Mouse (Mus musculus): ENCODE measurements around the gene Pkig.
"Not testable (repeated sequence)": the region's sequence is repeated elsewhere in the genome, so short reads cannot be mapped to it uniquely, and the experiment has no call there.

Pkig gene

DNA sequence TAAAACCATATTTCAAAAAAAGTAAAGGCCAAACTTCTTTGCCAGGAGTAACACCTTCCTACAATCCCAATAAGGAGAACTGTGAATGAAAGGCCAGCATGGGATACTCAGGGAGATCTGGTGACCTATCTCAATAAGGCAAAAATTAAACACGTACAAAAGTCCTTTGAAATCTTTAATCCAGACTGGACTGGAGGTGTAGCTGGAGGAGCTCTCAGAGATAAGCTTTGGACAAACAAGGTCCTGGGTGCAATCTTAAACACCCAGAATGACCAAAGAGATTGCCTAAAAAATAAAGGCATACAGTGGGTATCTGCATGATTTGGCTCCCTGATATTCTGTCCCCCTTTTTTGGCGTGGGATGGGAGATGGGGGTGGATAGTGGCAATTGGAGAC, 14.6 kb upstream of the Pkig start:
- DNase-seq (ENCODE audit: inconsistent ontology term), result no peak

DNA sequence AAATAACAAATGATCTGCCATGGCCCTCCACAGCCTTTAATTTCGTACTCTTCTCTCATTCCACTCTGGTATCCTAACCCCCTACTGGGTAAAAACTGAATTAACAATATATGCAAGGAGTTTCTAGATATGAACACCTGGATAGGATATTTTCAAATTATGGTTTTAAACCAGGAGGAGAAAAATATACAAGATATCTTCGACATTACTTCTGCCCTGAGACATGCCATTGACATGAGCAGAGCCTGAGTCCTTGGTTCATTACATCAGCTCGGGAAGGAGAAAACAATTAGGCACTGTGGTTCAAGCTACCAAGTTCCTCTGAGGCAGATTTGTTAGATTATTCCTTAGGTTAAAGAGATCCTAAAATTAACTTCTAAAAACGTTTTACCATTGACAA, 14.1 kb upstream of the Pkig start:
- DNase-seq (ENCODE audit: inconsistent ontology term), result no peak

DNA sequence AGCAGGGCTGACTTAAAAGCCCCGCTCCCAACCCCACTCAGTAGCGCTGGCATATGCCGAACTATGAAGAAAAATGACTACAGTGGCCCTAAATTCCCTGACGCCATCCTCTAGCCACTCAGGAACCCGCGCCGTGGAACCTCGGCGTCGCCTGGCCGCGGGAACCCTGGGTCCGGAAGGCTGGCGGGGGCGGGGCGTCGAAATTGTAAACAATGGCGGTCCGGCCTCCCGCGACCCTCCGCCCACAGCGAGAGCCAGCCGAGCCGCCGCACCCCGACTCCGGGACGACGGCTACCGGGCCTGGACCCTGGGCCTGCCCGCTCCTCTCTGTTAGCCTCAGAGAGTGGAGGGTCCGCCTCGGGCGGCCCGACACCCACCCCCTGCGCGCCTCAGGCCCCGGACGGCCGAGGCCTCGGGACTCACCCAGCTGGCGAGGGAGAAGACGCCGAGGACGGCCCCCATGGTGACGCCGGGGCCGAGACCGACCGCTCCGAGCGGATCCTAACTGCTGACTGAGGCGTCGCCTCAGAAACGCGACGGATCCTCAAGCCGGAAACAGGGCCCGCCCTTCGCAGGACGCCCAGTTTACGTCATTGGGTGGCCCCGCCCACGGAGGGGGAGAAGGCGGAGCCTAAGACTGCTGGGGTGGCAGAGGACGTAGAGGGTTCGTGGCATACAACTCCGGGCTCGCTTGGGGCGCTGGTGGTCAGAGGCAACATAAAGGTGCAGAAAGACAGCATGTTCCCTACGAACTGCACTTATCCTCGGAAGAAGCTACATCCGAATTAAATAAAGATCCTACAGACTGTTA, 13.4 kb upstream of the Pkig start, which contains the start of gene Serinc3:
Gene Serinc3, minus strand, starts transcription at position 557 of the 811 bp plus-strand sequence.
- DNase-seq (ENCODE audit: inconsistent ontology term), result peak; percentile 100

DNA sequence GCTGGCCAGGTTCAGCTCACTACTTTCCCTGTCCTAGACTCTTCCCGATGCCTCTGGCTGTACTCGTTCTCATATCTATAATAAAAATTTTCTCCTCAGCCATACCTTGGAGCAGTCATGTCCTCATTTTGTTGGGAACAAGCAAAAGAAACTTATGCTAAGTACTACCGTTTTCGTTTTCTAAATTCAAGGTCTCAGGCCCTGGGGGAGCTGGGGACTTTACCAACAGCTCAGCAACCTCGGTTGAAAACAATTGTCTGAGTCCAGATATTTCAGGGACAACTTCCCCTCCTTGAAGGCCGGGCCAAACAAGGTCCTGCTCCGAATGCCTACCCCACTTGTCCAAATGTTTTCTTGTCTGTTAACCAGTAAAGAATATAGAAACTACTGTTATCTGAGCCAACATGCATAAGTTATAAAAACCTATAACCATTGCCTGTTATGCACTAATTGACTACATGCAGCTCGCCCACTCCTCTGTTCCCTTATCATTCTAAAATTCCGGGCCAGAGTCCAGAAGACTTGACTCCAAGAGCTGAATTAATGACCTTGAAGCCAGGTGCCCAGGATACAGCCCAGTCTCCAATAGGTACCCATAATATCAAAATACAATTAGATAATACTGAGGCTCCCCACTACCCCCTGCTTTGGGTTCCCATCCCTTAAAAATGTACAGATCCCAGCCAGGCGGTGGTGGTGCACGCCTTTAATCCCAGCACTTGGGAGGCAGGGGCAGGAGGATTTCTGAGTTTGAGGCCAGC, 12.3 kb upstream of the Pkig start:
- DNase-seq (ENCODE audit: inconsistent ontology term), result no peak

DNA sequence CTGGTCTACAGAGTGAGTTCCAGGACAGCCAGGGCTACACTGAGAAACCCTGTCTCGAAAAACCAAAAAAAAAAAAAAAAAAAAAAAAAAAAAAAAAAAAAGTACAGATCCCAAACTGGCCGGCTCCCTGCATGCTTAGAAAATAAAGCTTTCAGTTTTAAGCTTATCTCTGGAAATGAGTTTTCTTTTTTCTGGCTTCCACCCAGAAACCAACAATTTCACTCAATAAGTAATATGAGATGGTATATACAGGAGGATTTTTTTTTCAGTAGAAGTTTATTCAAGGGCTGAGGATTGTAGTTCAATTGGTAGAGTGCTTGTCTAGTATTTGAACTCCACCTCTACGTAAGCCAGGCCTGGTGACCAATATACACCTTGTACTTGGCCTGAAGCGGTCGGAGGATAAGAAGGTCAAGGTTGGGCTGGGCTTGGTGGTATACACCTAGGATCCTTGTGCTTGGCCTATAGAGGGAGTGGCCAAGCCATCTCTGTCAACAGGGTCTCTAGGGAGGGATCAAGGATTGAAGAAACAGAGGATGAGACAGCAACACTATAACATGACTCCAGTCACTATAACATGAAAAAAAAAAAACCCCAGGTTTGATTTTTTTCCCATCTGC, 11.6 kb upstream of the Pkig start:
- DNase-seq (ENCODE audit: inconsistent ontology term), result no peak

DNA sequence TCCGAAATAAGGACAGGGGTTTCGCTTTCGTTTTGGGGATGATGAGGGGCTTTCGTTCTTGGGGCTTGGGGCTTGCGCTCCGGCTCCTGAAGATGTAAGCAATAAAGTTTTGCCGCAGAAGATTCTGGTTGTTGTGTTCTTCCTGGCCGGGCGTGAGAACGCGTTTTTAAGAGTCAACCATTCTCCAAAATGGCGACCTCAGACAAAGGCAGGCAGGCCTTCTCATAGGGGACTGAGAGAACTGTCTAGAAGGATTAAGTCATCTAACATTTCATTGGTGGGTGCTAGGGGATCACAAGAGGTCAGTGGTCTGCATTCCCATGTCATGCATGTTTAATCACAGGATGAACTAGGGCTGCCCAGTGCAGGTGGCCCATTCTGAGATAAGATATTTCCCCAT, 2.5 kb upstream of the Pkig start:
- not testable (repeated sequence) for DNase-seq (ENCODE audit: inconsistent ontology term)

DNA sequence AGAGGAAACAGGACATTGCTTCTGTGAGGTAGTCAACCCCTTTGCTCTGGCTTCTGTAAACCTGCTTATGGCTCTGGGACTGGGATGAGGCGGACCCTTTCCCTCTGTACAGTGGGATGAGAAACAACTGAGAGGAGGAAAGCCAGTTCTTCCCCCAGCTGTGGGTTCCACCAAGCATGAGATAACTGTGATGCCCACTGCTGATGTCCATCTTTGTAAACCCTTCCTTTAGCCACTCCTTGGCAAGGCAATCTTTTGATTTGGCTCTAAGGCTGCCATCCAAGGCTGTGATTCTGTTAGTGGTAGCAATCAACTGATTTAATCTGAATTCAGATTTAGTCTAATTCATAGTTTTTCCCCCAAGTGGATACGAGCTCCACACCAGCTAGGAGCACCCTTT, 700 bp upstream of the Pkig start:
- DNase-seq (ENCODE audit: inconsistent ontology term), result no peak

DNA sequence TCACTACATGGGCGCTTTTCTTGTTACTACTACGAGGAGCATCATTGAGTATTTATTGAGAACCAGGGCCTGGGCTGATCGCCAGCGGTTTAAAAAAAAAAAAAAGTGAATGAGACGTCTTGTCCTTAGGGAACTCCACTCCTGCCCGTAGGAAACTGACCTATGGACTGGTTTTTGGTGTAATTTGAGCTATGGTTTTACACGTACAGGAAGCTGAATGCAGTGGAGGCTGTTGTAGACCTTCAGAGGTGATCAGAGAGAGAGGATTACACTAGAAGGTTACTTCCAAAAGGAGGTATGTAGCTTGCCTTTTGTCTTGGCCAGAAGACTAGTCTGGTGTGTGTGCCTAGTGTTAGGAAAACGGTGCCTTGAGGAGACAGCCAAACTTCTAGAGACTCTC, 755 bp downstream of the Pkig start:
- peak; percentile 63 for DNase-seq (ENCODE audit: inconsistent ontology term)

DNA sequence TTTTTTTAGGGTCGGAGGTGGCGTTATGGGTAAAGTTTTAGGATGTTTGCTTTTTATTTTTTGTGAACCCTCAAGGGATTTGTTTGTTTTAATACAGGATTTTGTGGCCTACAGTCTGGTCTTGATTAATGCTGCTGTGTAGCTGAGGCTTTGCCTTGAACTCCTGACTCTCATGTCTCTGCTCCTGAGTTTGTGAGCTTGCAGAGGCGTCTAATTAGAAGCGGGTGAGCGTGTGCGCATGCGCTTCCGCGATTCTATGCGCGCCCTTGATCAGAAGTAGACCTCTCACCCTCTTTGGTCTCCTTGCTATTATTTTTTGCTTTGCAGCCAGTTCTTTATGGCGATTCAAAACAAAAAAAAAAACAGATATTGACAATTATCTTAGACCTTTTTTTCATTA, 1.2 kb downstream of the Pkig start:
- no peak for DNase-seq (ENCODE audit: inconsistent ontology term)

DNA sequence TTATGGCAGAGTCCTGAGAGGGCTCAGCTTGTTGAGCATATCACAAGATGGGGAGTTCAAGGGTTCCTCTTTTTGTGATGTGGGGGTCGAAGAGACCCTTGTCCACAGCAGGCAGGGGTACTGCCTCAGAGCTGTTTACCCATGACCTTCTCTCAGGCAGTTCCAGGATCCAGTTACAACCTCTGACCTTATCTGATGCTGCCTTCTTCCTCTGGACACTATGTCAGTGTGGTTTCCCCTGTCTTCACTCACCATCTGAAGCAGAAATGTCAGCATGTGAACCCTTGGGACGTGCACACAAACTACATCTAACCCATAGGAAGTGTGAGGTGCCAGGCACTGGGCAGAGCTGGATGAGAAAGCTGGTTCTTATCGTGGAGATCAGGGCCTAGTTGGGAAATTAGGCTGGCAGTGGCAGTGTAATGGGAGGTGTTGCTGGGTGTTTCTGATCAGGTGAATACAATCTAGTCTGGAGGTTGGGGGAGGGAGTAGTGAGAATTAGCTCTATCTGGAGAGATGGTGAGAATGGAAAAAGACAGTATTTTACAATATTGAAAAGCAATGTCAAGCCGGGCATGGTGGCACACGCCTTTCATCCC, 2.0 kb downstream of the Pkig start:
- DNase-seq (ENCODE audit: inconsistent ontology term), result no peak

DNA sequence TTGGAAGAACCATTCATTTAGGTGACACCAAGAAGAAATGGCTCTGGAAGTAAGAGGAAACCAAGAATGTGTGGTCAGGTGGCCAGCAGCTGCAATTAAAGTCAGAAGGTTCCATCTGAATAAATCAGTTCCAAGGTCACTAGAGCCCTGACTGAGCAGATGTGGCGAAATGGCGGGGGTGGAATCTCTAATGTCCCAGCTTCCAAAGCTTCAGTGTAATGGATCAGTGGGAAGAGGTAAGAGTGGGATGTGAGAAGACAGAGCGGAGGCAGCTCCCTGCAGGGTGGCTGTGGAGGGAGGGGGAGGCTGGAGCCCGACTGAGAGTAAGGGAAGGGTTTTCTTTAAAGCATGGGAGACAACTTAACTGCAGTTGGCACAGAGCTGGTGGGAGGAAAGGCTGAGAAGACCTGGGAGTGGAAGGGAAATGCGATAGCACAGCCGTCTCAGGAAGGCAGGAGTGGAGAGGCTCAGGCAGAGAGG, 3.2 kb downstream of the Pkig start:
- no peak for DNase-seq (ENCODE audit: inconsistent ontology term)

DNA sequence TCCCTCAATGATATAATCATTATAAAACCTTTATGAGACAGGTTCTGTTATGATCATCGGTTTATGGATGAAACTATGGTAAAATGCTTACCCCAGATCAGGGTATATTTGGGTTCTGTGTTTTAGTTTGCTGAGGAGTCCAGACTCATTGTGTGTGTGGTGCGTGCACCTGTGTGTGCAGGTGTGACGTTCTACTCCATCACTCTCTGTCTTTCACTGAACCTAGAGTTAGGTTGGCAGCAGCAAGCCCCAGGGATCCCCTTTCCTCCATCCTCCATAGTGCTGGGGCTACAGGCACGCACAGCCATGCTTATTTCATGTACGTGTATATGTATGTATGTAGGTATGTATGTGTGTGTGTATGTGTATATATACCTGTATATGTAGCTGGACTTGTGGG, 3.9 kb downstream of the Pkig start:
- DNase-seq (ENCODE audit: inconsistent ontology term), result no peak

DNA sequence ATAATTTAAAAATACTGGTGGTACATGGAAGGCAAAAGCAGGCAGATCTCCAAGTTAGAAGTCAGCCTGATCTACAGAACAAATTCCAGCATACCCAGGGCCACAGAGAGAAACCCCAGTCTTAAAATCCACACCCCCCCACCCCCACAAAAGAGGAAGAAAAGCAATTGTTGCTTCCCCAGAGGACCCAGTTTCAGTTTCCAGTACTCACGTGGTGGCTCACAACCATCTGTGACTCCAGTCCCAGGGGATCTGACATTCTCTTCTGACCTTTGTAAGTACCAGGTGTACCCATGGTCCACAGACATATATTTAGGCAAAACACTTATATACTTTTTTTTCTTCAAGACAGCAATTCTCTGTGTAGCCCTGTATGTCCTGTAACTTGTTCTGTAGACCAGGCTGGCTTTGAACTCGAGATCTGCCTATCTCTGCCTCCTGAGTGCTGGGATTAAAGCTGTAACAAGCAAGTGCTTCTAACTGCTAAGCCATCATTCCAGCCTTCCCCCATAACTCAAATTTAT, 4.6 kb downstream of the Pkig start:
- no peak for DNase-seq (ENCODE audit: inconsistent ontology term)

DNA sequence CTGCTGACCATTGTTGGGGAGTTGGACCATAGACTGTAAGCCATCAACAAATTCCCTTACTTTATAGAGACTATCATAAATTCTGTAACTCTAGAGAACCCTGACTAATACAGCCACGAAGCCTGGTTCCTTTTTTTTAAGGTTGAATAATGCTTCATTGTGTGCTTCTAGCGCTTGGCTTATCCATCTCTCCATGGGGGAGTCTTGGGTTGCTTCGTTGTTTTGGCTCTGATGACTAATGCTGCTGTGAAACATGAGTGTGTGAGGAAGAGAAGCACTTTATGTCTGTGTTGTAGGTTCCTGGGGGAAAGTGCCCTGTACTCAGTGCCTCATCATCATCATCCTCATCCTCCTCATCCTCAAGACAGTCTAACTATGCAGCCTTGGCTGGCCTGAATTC, 5.7 kb downstream of the Pkig start:
- DNase-seq (ENCODE audit: inconsistent ontology term), result peak; percentile 65

DNA sequence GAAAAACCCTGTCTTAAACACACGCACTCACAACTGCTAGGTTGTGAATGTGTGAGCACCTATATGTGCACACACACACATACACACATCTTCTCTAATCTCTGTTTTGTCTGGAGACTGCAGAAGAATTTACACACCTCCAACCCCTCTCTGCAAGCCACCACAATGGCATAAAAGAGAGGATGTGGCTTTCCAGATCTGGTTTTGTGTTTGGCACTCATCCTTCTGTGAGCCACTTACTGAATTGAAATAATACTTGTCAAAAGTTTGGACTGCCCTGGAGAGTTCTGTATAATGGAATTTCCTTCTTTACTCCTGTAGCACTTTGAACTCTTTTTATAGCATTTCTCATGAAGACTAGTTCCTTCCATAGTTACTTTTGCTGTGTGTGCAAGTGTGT, 8.9 kb downstream of the Pkig start:
- DNase-seq (ENCODE audit: inconsistent ontology term), result no peak

DNA sequence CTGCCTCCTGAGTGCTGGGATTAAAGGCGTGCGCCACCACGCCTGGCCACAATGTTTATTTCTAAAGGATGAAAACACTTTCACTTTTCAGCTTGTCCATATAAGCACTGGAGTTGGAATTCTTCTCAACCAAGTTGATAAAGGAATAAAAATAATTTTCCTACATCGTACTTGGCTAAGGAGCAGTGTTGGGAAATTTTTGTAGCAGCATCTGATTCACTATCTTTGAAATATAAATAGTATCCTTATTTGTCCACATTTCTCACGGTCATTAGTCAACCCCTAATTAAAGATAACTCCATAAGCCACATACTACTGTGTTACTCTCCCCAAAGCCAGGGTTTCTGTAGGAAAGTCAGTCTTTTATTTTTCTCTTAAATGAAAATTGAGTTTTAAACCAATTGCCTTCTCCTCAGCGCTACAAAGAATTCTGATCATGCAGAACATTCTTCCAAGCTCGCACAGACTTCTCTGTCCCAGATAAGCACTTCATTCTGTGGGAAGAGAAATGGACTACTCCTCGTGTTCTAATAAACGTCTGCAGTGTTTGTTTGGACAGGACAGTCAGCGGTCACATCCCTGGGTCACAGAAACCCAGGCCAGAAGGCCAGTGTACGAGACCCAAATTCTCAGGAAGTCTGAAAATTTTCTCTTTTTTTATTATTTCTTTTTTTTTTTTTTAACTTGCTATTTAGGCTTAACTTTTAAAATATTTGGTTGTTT, 12.8 kb downstream of the Pkig start:
- DNase-seq (ENCODE audit: inconsistent ontology term), result no peak

DNA sequence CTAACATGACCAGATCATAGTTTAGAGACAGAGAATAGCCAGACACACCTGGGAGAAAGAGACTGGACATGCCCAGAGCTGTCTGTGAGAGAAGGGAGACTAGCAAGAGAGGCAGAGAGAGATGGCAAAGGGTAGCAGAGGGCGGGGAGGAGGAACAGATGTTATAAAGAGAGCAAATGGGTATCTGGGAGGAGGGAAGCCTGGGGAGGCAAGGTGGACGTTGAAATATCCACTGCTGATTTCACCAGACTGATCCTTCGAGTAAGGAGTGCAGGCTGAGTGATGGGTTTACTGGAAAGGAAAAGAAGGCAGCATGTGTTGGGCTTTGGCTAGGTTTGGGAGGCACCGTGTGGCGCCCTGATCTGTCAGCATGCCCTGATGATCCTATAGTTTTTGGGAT, 16.2 kb downstream of the Pkig start:
- DNase-seq (ENCODE audit: inconsistent ontology term), result no peak

DNA sequence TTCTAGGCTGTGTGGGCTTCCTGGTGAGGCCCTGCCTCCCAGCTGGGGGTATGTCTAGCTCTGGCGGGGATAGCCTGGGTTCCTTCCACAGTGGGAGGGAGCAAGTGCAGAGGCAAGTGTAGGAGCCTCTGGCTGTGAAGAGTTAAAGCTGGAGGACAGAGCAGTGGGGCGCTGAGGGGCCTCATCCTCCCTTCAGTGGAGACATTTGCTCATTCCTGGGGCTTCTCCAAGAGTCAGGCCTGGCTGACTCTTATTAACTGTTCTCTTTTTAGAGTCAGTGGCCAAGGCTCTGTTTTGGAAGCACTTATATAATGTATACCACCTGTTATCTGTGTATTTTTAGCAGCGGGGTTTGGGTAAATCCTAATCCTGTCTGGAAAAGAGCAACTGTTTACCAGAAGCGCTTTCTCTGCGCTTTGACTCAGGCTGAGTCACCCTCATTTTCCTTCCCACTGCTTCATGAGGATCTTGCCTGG, 17.0 kb downstream of the Pkig start:
- no peak for DNase-seq (ENCODE audit: inconsistent ontology term)

DNA sequence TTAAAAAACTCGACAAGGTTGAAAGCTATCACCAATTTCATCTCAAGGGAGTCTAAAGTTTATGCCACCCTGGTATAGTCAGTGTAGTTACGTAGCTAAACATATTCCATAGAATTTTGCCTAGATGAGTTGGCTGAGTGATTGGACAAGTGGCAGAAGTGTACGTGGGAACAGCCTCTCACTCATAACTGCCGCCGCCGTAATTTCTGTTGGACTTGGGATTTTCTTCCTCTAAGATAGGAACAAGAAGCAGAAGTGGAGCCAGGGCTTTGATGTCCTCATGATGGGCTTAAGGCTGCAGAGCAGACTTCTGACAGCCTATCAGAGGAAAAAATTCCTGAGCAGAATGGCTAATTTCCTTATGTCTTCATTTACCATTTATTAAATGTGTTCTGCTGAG, 17.5 kb downstream of the Pkig start:
- no peak for DNase-seq (ENCODE audit: inconsistent ontology term)

DNA sequence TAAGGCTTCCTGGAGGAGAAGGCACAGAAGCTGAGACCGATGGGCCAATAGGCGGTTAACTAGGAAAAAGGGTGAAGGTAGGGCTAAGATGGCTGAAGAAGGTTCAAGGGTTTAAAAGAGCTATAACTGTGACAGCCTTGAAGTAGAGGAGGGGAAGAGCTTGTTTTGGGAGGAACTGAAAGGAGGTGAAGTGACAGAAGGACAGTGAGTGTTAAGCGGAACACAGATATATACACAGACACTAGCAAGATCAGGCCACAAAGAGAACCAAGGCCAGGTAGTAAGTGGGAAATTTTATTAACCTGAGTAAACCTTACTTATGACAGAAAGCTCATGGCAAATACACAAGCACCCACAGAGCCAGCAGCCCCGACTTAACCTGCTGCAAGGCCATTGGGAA, 18.1 kb downstream of the Pkig start:
- DNase-seq (ENCODE audit: inconsistent ontology term), result no peak

DNA sequence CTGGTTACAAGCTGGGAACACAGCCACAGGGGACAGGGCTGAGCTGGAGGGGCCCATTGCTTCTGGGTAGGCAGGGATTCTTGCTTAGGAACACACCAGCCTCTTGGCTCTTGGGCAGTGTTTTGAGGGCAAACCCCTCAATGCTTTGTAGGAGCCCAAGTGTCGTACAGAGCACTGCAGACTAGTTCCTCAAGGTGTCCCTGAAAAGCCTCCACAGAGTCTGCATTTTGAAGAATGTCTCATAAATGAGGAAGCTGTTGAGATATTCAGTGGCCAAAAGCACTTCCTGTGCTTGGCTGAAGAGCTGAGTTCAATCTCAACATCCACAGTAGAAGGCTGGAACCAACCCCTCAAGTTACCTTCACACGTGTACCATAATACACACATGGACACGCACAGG, 18.6 kb downstream of the Pkig start:
- no peak for DNase-seq (ENCODE audit: inconsistent ontology term)
